Mouse (Mus musculus) MEL (cell line): Measurements from ENCODE around the gene Dynll2.

ENCODE experiments used
- CTCF ChIP-seq, 3 experiments: IDR thresholded peaks in 2 of 3; conservative IDR thresholded peaks in 1 of 3; 2 replicates each; pipeline ENCODE4 v1.5.1; 2011 to 2012; ENCODE audit warnings: low read length in 3 of 3, low read depth in 2 of 3, mild to moderate bottlenecking in 2 of 3, improper control_type of control experiment in 1 of 3, inconsistent platforms in 1 of 3, mixed read lengths in 1 of 3, moderate library complexity in 1 of 3; ENCODE audit not compliant: control insufficient read depth in 1 of 3, insufficient read depth in 1 of 3, poor library complexity in 1 of 3, severe bottlenecking in 1 of 3
- HCFC1 ChIP-seq: IDR thresholded peaks from 2 replicates; pipeline ENCODE4 v1.6.1; 2012; ENCODE audit warnings: low read depth, mild to moderate bottlenecking, inconsistent platforms, low read length, improper control_type of control experiment, moderate library complexity
- MAX ChIP-seq: IDR thresholded peaks from 2 replicates; pipeline ENCODE4 v1.6.1; 2011; ENCODE audit warnings: low read length, improper control_type of control experiment
- MEF2A ChIP-seq: IDR thresholded peaks from 2 replicates; pipeline ENCODE4 v1.6.1; 2014; ENCODE audit warnings: low read depth, mild to moderate bottlenecking, inconsistent platforms, low read length, improper control_type of control experiment; ENCODE audit not compliant: poor library complexity, insufficient replicate concordance, severe bottlenecking; ENCODE audit errors: extremely low read depth
- POLR2A ChIP-seq, 2 experiments: IDR thresholded peaks; 2 replicates each; pipeline ENCODE4 v1.6.1; 2011 to 2012; ENCODE audit warnings: low read length in 2 of 2, mild to moderate bottlenecking in 2 of 2, control low read depth in 1 of 2, improper control_type of control experiment in 1 of 2, low read depth in 1 of 2, moderate library complexity in 1 of 2; ENCODE audit not compliant: control insufficient read depth in 1 of 2, insufficient read depth in 1 of 2, poor library complexity in 1 of 2
- POLR2AphosphoS5 ChIP-seq: IDR thresholded peaks from 2 replicates; pipeline ENCODE4 v1.6.1; 2012; ENCODE audit warnings: low read depth, borderline replicate concordance, mild to moderate bottlenecking, inconsistent platforms, low read length, moderate library complexity, mixed read lengths
- SMC3 ChIP-seq: IDR thresholded peaks from 2 replicates; pipeline ENCODE4 v1.6.1; 2011; ENCODE audit warnings: low read depth, low read length, improper control_type of control experiment
- TCF12 ChIP-seq: IDR thresholded peaks from 2 replicates; pipeline ENCODE4 v1.6.1; 2014; ENCODE audit warnings: low read depth, mild to moderate bottlenecking, inconsistent platforms, low read length, improper control_type of control experiment, moderate library complexity
- UBTF ChIP-seq: IDR thresholded peaks from 2 replicates; pipeline ENCODE4 v1.6.1; 2012; ENCODE audit warnings: low read depth, mild to moderate bottlenecking, inconsistent platforms, low read length, improper control_type of control experiment, moderate library complexity, borderline replicate concordance; ENCODE audit not compliant: insufficient read depth
- ZC3H11A ChIP-seq: IDR thresholded peaks from 2 replicates; pipeline ENCODE4 v1.6.1; 2012; ENCODE audit warnings: low read depth, mild to moderate bottlenecking, inconsistent platforms, low read length, improper control_type of control experiment
- ZNF384 ChIP-seq: IDR thresholded peaks from 2 replicates; pipeline ENCODE4 v1.6.1; 2012; ENCODE audit warnings: low read depth, mild to moderate bottlenecking, inconsistent platforms, low read length, improper control_type of control experiment

GRCm38 (mm10) chr11:88015795-88016194 is 28.5 kb upstream of the Dynll2 start:
- TF ChIP-seq ZNF384 (no peak), UBTF (no peak), MAX (no peak), ZC3H11A (no peak), MEF2A (no peak), POLR2A (IDR thresholded peaks at IDR 0.05; ENCODE audit: control insufficient read depth in 1 of 2, insufficient read depth in 1 of 2, low read depth in 1 of 2, low read length in 2 of 2, poor library complexity in 1 of 2) (no peak), CTCF (IDR thresholded peaks at IDR 0.05 in 2 of 3, conservative IDR thresholded peaks at IDR 0.05 in 1 of 3; ENCODE audit: control insufficient read depth in 1 of 3, insufficient read depth in 1 of 3, low read depth in 2 of 3, low read length in 3 of 3, poor library complexity in 1 of 3, severe bottlenecking in 1 of 3) (no peak), SMC3 (no peak), POLR2AphosphoS5 (no peak), TCF12 (no peak), HCFC1 (no peak)
